ENCODE assay signal across 7 mouse cellular contexts in genomic region chr10:118103020-118103666, GRCm38 (mm10). TPM values are rescaled to one million over a fixed set of nuclear protein-coding genes. Genes with fewer than 3 reads are reported as not detected.
DNase-seq lines count a peak whose midpoint lies in the region; ATAC-seq lines count a peak whose summit lies in the region.

No protein-coding gene starts in this region.

- no peaks in the 10 kb centered on the region for H3K36me3 ChIP-seq in embryonic facial prominence, embryonic 12.5 days
- no peaks in the 10 kb centered on the region for H3K36me3 ChIP-seq in limb, embryonic 11.5 days (ENCODE audit: control insufficient read depth, insufficient read depth, low read length)
- H3K36me3 ChIP-seq in midbrain, embryonic 13.5 days = no peaks in the 10 kb centered on the region

- DNase-seq in adrenal gland, postnatal 25 days = peak; percentile 78
- peak; percentile 90 to 97 for DNase-seq in heart, adult 18-20 months
- DNase-seq in kidney, adult 18-20 months = peak; percentile 69
- peak; percentile 77 for DNase-seq in limb, embryonic 11.5 days (ENCODE audit: low spot score)
- DNase-seq in spleen, adult 18-20 months = peak; percentile 78 to 89

- H3K4me3 ChIP-seq in embryonic facial prominence, embryonic 12.5 days = peak overlapping the region; percentile 39
- H3K4me3 ChIP-seq in limb, embryonic 11.5 days (ENCODE audit: low read depth, low read length) = peak overlapping the region; percentile 35
- H3K4me3 ChIP-seq in midbrain, embryonic 13.5 days (replicated peaks) = peak overlapping the region; percentile 40

- peak overlapping the region; percentile 48; the same call in 1 of the 2 replicates for H3K27ac ChIP-seq in embryonic facial prominence, embryonic 12.5 days
- H3K27ac ChIP-seq in limb, embryonic 11.5 days (replicated peaks; ENCODE audit: low read depth, low read length) = no peak overlapping the region
- peak overlapping the region; percentile 71 for H3K27ac ChIP-seq in midbrain, embryonic 13.5 days

- H3K9ac ChIP-seq in embryonic facial prominence, embryonic 12.5 days = peak overlapping the region; percentile 40
- H3K9ac ChIP-seq in limb, embryonic 11.5 days (ENCODE audit: low read length) = peak overlapping the region; percentile 48
- H3K9ac ChIP-seq in midbrain, embryonic 13.5 days (replicated peaks) = peak overlapping the region; percentile 59

- ATAC-seq in embryonic facial prominence, embryonic 12.5 days (ENCODE audit: insufficient number of reproducible peaks, insufficient read depth, low FRiP score, low TSS enrichment) = peak; percentile 90; the same call in 1 of the 2 replicates
- peak; percentile 87 for ATAC-seq in limb, embryonic 11.5 days (ENCODE audit: insufficient number of reproducible peaks, low FRiP score, low TSS enrichment, low read depth)
- ATAC-seq in midbrain, embryonic 13.5 days = peak; percentile 95

- 0 out of 2 replicates have a peak, but pooled peaks cover 6% of the 10 kb centered on the region for H3K27me3 ChIP-seq in embryonic facial prominence, embryonic 12.5 days
- H3K27me3 ChIP-seq in limb, embryonic 11.5 days (ENCODE audit: control insufficient read depth, insufficient read depth, low read length) = no peaks in the 10 kb centered on the region
- 0 out of 2 replicates have a peak, but pooled peaks cover 3% of the 10 kb centered on the region for H3K27me3 ChIP-seq in midbrain, embryonic 13.5 days

- H3K9me3 ChIP-seq in embryonic facial prominence, embryonic 12.5 days = no peaks in the 10 kb centered on the region
- H3K9me3 ChIP-seq in limb, embryonic 11.5 days (ENCODE audit: control insufficient read depth, low read length) = no peaks in the 10 kb centered on the region
- no peaks in the 10 kb centered on the region for H3K9me3 ChIP-seq in midbrain, embryonic 13.5 days

- WGBS in embryonic facial prominence, embryonic 12.5 days = 3% methylated on average over 20 of the region's 20 CpGs
- under 1% methylated on average over 20 of the region's 20 CpGs for WGBS in limb, embryonic 11.5 days
- under 1% methylated on average over 19 of the region's 20 CpGs for WGBS in midbrain, embryonic 13.5 days

- H3K4me2 ChIP-seq in embryonic facial prominence, embryonic 12.5 days (replicated peaks) = peak overlapping the region; percentile 54
- peak overlapping the region; percentile 69 for H3K4me2 ChIP-seq in limb, embryonic 11.5 days (ENCODE audit: low read depth, severe bottlenecking)
- peak overlapping the region; percentile 61 for H3K4me2 ChIP-seq in midbrain, embryonic 13.5 days (replicated peaks)

- H3K4me1 ChIP-seq in embryonic facial prominence, embryonic 12.5 days = no peaks in the 10 kb centered on the region
- 0 out of 2 replicates have a peak, but pooled peaks cover 4% of the 10 kb centered on the region for H3K4me1 ChIP-seq in limb, embryonic 11.5 days (ENCODE audit: control insufficient read depth, insufficient read depth, low read length)
- H3K4me1 ChIP-seq in midbrain, embryonic 13.5 days (replicated peaks) = no peaks in the 10 kb centered on the region

RNA-seq across cellular contexts. Expression of gene Mdm1, which starts 38.5 kb away (rescaled TPM):
- total RNA-seq in adrenal gland, postnatal 25 days (2021) = 11.7 and 16.6 TPM in 2 replicates
- 47.2 and 48.7 TPM in 2 replicates for polyA plus RNA-seq in embryonic facial prominence, embryonic 12.5 days (2016; fragmentation: Nextera tagmentation; extraction: Ambion mirVana)
- 1 to 10 TPM; 4.3 to 5.2 TPM for total RNA-seq in heart, adult 18-20 months (2021)
- polyA plus RNA-seq in limb, embryonic 11.5 days (2014; fragmentation: Nextera tagmentation; extraction: Ambion mirVana) = 58.7 and 64.2 TPM in 2 replicates
- polyA plus RNA-seq in midbrain, embryonic 13.5 days (2015; fragmentation: Nextera tagmentation; extraction: Ambion mirVana) = 41.2 and 46.1 TPM in 2 replicates
